Mouse (Mus musculus): ENCODE results near the gene Scyl1.
A peak's percentile ranks its signal among the peaks of the same experiment; 100 is the strongest.

Scyl1 gene

DNA sequence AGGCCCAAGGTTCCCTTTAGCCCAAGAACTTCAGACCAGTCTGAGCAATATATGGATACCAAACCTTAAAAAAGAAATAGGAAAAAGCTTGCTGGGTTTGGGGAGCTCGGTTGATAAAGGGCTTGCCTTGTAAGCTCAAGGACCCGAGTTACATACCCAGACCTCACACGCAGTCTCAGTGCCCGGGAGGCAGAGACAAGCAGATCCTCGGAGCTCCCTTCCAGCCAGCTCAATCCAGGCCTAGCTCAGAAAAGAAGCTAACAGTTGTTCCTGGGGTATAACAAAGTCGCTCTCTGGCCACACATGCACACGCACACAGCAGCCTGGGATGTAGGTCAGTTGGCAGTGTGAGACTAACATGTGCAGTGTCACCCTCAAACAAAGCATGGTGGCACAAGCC is 16.7 kb upstream of the Scyl1 start:
- no peak for DNase-seq (ENCODE audit: low spot score)

DNA sequence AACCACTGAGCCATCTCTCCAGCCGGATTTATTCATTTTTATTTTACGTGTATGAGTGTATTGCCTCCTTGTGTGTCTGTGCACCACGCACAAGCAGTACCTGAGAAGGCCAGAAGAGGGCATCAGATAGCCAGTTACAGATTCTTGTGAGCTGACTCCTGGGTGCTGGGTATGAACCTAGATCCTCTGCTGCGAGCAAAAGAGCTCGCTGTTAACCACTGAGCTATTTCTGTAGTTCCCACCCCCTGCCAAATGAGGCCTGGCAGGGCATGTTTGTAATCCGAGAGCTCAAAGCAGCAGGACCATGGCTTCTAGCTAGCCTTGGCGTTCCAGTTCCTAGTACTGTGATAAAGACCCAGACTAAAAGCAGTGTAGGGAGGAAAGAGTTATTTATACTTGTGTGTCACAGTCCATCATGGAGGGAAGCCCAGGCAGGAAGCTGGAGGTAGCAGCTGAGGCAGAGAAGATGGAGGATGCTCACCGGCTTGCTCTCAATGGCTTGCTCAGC is 16.0 kb upstream of the Scyl1 start:
- DNase-seq (ENCODE audit: low spot score) = peak; percentile 84

DNA sequence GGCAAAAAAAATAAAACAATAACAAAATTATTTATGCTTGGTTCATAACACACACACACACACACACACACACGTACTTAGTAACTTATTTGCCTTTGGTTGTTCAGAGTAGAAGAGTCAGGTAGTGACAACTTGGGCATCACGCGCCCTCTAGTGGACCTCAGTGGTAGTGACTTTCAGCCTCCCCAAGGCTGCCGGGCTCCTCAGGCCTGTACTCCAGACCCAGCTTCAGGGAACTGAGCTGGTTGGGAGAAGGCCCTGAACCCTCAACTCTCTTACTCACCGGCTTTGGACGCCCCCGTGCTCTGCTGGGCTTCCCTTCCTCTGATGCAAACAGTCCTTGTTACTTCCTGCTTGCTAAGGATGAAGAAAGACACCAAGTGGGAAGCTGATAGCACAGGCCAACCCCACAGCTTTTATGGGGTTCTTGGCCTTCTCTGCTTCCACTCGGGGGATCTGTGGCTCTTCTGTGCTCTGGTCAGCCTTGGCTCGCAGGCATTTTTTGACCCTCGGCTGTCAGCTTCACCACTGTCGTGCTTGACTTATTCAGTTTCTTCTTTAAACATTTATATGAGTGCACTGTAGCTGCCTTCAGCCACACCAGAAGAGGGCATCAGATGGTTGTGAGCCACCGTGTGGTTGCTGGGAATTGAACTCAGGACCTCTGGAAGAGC is 15.4 kb upstream of the Scyl1 start:
- DNase-seq (ENCODE audit: low spot score) = peak; percentile 89

DNA sequence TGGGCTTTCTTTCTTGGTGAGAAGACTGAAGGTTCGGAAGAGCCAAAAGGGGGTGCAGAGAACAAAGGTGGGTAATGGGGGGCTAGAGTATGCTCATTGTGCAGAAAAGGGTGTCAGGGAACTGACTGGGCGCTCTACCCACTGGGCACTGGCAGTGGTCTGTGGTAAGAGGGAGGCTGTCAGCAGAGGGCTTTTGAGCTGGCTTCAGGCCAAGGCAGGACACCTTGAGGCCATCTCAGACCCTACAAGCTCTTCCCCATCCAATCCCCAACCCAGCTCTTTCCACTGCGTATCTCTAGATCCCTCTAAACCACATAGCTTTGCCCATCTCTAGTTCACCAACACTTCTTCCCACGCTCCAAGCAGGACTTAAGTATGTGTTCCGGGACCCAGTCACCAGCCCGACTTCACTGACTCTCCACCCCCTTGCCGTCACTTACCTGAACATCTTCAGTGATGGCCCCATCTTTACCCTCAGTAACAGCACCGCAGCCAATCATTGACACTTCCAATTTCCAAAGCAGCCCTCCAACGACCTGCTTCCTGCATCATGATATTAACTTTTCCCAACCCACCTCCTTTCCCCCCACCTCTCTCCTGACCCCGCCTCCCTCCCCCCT is 13.8 kb upstream of the Scyl1 start:
- DNase-seq (ENCODE audit: low spot score) = no peak

DNA sequence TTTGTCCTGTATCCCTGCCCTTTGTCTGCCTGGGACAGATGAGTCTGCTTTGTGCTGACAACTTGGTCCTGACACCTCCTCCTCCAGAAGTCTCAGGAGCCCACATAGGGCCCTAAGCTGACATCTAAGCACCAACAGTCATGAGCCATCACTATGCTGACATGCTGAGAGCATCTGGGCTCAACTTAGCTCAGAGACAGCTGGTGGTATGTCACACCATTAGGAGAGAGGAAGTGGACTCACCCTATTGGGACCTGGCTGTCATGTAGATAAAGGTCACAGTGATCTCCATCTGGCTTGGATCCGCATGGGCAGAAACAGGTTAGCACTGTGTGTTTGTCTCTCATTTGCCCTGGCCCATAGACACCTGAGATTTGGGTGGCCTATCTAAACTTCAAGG is 10.9 kb upstream of the Scyl1 start:
- DNase-seq (ENCODE audit: low spot score) = no peak

DNA sequence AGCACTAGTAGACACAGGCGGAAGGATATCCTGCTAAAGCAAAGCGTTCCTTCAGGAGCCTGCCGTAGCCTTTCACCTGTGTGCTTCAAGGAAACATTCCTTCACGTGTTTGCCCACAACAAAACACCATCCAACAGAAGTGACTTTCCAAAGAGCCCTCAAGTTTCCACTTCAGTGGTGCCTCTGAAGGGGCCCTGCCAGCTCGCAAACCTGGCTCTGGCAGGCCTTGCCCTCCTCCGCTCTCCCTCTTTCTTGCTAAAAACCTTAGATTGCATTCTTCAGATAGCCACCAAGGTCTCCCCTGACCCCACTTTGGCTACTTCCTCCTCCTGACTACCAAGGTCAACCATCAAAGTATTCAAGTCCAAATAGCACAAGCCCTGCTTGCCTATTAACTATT is 10.3 kb upstream of the Scyl1 start:
- no peak for DNase-seq (ENCODE audit: low spot score)

DNA sequence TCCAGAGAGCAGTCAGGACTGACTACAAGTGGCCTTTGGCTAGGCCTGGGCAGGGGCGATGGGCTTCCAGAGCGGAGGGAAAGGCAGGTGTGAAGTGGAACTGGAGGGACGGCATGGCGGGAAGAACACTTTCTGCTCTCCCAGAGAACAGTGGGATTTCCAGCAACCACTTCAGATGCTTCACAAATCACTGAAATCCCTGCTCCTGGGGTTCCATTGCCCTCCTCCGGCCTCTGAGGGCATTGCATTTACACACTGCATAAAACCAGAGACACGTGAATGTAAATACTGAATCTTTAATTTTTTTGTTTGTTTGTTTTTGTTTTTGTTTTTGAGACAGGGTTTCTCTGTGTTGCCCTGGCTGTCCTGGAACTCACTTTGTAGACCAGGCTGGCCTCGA is 9.0 kb upstream of the Scyl1 start:
- DNase-seq (ENCODE audit: low spot score) = no peak

DNA sequence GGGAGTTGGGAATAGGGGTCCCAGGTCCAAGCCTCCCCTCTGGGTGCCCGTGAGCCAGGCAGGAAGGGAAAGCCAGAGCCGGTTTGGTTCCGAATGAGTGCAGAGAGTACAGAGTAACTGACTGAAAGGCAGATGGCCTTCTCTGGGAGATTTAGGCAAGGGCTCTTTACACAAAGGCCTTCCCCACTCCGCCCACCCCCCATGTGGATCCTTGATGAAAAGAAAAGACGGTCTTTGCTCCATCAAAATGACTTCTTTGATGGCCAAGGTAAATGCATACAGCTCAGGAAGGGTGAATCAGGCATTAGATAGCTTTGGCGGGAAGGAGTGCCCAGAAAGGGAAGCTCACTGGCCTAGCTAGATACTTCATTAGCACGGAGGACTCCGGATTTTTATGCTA is 7.1 kb upstream of the Scyl1 start:
- no peak for DNase-seq (ENCODE audit: low spot score)

DNA sequence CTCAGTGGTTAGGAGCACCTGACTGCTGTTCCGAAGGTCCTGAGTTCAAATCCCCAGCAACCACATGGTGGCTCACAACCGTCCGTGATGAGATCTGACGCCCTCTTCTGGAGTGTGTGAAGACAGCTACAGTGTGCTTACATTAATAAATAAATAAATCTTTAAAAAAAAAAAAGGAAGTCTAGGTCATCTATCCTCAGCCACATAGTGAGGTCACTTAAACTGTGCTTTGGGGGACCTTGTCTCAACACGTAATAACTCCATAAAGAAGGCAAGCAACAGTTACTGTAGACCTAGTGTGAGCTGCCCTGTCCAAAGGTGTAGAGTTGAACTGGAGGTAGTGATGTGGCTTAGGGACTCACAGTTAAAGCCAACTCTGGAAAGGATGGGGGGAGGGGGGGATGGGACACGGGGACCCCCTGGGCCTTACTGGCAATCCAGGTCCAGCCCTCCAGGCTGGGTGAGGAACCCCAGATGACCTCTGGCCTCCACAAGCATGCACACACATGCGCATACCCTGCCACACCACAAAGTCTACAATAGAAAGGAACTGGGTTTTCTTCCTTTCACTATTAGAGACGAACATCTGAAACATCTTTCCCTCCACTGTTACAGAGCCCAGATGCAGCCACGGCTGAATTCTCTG is 6.3 kb upstream of the Scyl1 start:
- no peak for DNase-seq (ENCODE audit: low spot score)

DNA sequence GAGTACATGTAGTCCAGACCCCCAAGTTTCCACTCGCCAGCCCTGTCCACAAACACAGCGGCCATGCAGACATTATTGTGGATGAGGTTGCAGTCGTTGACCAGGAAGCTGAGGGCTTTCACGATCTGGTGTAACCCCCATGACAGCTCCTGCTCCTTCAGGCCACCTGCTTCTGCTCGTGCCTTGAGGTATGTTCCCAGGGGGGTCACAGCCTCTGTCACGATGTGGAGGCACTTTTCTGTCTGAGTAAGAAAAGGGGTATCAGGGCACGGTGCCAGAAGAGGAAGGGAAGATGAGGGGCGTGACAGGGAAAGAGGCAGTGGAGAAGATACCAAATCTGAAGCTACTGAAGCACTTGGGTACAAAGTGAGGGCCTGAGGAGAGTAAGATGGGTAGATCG is 908 bp downstream of the Scyl1 start:
- DNase-seq (ENCODE audit: low spot score) = no peak

DNA sequence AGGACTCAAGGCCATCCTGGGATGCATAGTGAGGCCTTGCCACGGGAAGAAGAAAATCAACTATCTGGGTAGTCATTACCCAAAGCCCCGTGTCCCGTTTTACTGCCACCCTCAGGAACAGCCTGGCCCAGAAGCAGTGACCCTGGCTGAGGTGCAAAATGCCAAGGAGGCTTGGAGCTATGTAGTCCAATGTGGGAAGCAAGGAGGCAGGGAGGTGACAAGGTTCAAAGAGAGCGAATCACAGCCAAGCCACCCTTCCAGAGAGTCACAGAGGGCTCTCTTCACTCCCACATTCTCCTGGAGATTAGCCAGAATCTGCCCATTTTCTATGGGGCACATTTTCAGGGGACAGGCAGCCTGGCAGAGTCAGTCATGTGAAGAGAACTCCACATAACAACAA is 3.9 kb downstream of the Scyl1 start:
- DNase-seq (ENCODE audit: low spot score) = no peak

DNA sequence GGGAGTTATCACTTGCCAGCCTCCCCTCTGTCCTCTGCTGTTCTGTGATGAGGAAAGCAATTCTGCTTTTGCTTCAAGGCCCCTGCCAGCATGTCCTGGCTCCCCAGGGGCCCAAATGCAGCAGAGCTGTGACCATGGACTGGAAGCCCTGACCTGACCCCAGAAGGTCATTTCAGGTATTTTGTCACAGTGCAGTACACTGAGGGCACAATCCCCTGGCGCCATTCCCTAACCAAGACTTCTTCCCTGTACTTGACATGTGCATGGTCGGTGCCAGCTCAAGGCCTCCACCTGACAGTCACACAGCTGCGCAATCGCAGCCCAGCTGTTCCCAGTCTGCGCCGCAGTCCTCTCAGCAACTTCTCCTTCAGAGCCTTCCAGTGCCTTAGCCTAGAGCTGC is 8.1 kb downstream of the Scyl1 start:
- no peak for DNase-seq (ENCODE audit: low spot score)

DNA sequence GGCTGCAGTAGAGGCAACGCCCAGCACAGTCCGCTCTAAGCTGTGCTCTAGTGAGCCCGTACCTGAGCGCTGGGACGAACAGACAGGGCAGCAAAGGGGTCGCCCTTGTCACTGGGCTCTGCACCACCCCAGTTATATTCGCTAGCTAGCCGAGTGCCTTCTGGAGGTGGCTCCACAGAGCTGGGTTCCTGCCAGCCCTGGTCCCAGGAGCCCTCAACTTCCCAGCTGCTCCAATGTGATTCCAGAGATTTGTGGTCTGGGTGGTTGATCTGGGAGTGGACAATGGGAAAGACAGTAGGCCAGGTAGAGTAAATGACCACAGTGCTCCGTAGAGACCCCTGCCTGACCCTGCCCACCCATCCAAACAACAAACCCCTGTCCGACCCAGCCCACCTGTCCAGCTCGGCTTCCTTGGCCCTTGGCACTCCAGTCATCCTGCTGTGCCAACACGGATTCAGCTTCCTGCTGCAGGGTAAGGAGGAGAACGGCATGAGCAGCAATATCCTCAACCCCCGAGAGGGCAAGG is 12.3 kb downstream of the Scyl1 start:
- DNase-seq (ENCODE audit: low spot score) = no peak

DNA sequence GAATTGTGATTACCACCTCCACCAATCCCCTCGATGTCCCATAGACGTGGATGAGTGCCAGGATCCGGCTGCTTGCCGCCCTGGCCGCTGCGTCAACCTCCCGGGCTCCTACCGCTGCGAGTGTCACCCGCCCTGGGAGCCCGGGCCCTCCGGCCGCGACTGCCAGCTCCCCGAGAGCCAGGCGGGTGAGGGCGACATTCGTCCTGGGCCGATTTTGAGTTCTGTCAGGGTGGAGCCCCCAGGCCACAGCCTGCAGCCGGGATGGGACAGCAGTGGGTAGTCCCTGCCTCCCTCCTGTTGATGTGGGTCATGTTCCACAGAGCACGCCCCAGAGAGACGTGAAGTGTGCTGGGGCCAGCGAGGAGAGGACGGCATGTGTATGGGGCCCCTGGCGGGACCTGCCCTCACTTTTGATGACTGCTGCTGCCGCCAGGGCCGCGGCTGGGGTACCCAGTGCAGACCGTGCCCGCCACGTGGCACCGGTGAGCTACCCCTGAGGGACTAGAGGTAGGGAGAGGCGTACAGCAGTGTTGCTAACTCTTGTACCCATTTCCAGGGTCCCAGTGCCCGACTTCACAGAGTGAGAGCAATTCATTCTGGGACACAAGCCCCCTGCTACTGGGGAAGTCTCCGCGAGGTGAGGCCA is 14.1 kb downstream of the Scyl1 start:
- no peak for DNase-seq (ENCODE audit: low spot score)

DNA sequence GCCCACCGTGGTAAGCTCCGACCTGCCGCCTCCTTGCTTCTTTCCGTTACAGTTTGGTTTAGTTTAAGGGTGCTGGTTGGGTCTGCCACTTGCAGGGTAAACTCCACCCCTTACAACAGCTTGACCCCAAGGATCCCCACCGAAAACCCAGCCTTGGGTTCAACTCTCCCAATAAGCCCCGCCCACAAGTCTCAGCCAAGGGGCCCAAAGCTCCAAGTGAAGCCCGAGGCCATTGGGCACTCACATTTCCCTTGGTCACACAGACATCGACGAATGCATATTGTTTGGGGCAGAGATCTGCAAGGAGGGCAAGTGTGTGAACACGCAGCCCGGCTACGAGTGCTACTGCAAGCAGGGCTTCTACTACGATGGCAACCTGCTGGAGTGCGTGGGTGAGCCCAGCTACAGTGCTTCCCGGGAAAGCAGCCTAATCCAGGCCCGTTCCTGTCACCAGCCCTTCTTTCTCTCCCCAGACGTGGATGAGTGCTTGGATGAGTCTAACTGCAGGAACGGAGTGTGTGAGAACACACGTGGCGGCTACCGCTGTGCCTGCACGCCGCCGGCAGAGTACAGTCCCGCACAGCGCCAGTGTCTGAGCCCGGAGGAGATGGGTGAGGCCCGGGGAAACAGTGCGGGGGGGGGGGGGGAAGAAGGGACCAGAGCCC is 14.8 kb downstream of the Scyl1 start:
- no peak for DNase-seq (ENCODE audit: low spot score)

DNA sequence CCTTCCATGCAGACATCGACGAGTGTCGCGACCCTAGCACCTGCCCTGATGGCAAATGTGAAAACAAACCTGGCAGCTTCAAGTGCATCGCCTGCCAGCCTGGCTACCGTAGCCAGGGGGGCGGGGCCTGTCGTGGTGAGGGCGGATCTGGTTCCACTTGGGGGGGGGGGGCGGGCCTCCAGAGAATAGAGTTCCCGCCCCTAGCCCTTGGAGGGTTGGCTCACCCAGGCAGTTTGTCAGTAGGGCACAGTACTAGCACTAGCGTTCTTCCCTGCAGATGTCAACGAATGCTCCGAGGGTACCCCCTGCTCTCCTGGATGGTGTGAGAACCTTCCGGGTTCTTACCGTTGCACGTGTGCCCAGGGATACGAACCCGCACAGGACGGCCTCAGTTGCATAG is 19.5 kb downstream of the Scyl1 start:
- no peak for DNase-seq (ENCODE audit: low spot score)

DNA sequence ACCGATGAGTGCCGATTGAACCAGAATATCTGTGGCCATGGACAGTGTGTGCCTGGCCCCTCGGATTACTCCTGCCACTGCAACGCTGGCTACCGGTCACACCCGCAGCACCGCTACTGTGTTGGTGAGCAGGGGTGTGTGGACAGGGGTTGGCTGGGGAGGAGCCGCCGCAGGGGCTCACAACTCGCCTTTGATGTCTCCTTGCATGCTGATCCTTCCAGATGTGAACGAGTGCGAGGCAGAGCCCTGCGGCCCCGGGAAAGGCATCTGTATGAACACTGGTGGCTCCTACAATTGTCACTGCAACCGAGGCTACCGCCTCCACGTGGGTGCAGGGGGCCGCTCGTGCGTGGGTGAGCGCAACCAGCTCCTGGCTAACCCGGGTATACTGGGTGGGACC is 20.3 kb downstream of the Scyl1 start:
- DNase-seq (ENCODE audit: low spot score) = no peak

DNA sequence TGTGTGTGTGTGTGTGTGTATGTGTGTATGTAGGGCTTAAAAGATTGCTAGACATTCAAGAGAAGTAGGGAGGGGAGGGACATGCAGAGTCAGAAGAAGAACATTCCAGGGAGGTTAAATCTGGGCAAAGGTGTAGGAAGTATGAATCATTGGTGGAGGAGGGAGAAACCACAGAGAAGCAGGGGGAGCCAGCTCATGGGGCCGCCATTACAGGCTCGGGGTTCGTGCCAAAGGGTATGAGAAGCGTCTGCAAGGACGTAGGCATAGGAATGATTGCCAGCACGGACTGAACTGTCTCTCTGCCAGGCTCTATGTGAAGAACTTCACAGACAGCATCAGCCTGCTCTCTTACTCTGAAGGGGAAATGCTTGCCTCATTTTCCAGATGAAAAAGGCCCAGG is 21.7 kb downstream of the Scyl1 start:
- no peak for DNase-seq (ENCODE audit: low spot score)

DNA sequence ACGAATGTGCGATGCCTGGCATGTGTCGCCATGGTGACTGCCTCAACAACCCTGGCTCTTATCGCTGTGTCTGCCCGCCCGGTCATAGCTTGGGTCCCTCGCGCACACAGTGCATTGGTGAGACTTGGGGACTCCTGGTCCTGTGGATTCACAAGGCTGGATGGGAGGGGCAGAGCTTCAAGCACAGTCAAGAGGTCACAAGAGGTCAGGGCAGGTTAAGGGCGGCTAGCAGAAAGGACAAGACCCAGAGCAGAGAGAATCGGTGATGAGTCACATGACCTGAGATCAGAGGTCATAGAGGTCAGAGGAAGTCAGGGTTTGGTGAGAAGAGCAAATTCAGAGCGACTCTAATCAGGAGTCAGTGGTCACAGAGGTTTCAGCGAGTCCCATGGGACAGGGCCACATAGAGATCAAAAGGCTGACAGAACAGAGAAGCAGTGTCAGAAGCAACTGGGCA is 24.3 kb downstream of the Scyl1 start:
- no peak for DNase-seq (ENCODE audit: low spot score)

DNA sequence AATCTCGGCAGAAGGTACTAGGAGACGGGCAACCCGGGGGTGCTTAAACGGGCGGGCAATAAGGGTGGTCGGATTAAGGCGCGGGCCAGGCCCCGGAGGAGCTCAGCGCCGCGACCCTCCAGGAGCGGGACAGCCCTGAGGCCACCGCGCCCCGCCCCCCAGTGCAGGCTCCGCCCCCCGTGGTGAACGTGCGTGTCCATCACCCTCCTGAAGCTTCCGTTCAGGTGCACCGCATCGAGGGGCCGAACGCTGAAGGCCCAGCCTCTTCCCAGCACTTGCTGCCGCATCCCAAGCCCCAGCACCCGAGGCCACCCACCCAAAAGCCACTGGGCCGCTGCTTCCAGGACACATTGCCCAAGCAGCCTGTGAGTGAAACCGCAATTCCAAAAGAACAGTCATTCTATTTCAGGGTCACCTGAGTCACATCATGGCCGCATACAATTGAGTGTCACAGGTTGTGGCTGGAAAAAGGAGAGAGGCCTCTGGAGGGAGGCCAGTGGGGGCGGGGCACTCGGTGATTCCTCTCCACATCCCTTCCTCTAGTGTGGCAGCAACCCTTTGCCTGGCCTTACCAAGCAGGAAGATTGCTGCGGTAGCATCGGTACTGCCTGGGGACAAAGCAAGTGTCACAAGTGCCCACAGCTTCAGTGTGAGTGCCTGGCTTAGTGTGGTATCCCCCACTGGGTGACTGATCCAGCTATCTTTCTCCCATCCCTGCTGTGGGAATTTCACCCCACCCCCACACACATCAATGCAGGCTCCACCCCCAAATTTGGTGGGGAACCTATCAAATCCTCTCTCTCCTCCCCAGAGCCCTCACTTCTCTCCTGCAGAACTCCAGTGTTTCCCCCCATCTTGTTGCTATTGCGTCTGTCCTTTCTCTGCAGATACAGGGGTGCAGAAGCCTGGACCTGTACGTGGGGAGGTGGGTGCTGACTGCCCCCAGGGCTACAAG is 25.2 kb downstream of the Scyl1 start:
- no peak for DNase-seq (ENCODE audit: low spot score)

DNA sequence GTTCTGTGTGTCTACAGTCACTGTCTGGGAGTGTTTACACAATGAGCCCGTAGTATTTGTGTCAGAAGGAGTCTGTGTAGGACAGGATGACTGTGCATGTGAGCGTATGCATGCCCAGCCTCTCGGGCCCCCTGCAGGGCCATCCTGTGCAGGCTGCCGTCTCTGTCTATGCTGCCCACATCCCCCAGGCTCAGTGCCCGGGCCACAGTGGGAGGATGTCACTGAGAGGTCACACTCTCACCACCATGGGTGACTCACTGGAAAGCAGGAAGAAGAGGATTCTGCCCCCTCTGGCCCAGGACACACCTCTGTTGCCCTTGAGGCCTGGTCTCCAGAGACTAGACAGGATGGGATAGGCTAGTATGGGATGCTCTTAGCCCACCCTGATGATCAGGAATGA is 27.6 kb downstream of the Scyl1 start:
- no peak for DNase-seq (ENCODE audit: low spot score)

Measured in c-Kit-positive CD71-positive TER-119-positive erythroid progenitor cells, embryonic 14.5 days (primary cell).